Mouse (Mus musculus) forebrain, embryonic 11.5 days (tissue): ENCODE results near the gene Grin3a. TPM values are rescaled to one million over a fixed set of nuclear protein-coding genes. Genes with fewer than 3 reads are reported as not detected.

Experiments used
- ATAC-seq: fragments of 200-750 bp; cut with Nextera tagmentation; replicated peaks from 2 replicates; pipeline ENCODE4 v1.8.0; 2017; ENCODE audit warnings: moderate TSS enrichment; ENCODE audit not compliant: low FRiP score
- DNase-seq: peaks from one replicate; pipeline ENCODE4 v3.0.0-alpha.2; 2017; ENCODE audit warnings: low spot score
- H3K27ac ChIP-seq: fragments of 300-500 bp; sonication (generic); 2 replicates; pipeline ENCODE4 v1.5.1; 2014; ENCODE audit warnings: low read depth, low read length
- H3K27me3 ChIP-seq: fragments of 300-500 bp; sonication (generic); 2 replicates; pipeline ENCODE4 v1.6.1; 2014; ENCODE audit warnings: mild to moderate bottlenecking, low read length, mixed read lengths; ENCODE audit not compliant: control insufficient read depth, insufficient read depth
- H3K36me3 ChIP-seq: fragments of 300-500 bp; sonication (generic); 2 replicates; pipeline ENCODE4 v1.6.1; 2014; ENCODE audit warnings: mild to moderate bottlenecking, low read length, moderate library complexity, mixed read lengths; ENCODE audit not compliant: control insufficient read depth, insufficient read depth
- H3K4me1 ChIP-seq: fragments of 300-500 bp; sonication (generic); replicated peaks from 2 replicates; pipeline ENCODE4 v1.6.1; 2014; ENCODE audit warnings: low read length, mixed read lengths; ENCODE audit not compliant: control insufficient read depth, insufficient read depth
- H3K4me2 ChIP-seq: fragments of 300-500 bp; sonication (generic); 2 replicates; pipeline ENCODE4 v1.6.1; 2014; ENCODE audit warnings: low read depth, mild to moderate bottlenecking, low read length, moderate library complexity, mixed read lengths; ENCODE audit not compliant: severe bottlenecking
- H3K4me3 ChIP-seq: fragments of 300-500 bp; sonication (generic); 2 replicates; pipeline ENCODE4 v1.5.1; 2014; ENCODE audit warnings: low read depth, low read length
- H3K9ac ChIP-seq: fragments of 300-500 bp; sonication (generic); 2 replicates; pipeline ENCODE4 v1.6.1; 2014; ENCODE audit warnings: low read length
- H3K9me3 ChIP-seq: fragments of 300-500 bp; sonication (generic); 2 replicates; pipeline ENCODE4 v1.6.1; 2016; ENCODE audit warnings: low read length, mixed read lengths; ENCODE audit not compliant: control insufficient read depth
- WGBS: fragments of 180-500 bp; shearing (Covaris S2); extraction: QIAGEN DNeasy Blood & Tissue Kit; methylation state at CpG from one replicate; pipeline ENCODE4 v1.1.7; 2014; 5-methylcytosine and 5-hydroxymethylcytosine counted together
- polyA plus RNA-seq: library from polyadenylated mRNA; unstranded; fragments of >200 nt; fragmentation: Nextera tagmentation; extraction: Ambion mirVana; gene quantifications from 2 replicates; pipeline ENCODE4 v1.2.1, GENCODE M21; 2014

The Grin3a gene
- 0.41 and 0.80 TPM in 2 replicates for polyA plus RNA-seq

- ATAC-seq (peak; percentile 92), DNase-seq (peak; percentile 81)
- H3K9ac ChIP-seq: peak within 1 kb of the TSS; percentile 42
- H3K4me1 ChIP-seq: peaks cover 10% of the 10 kb centered on the region; the same call in 1 of the 2 replicates
- no peak within 1 kb of the TSS for H3K27ac ChIP-seq
- no peaks in the 10 kb centered on the region for H3K36me3 ChIP-seq
- H3K9me3 ChIP-seq: no peaks in the 10 kb centered on the region
- H3K4me2 ChIP-seq: peak within 1 kb of the TSS; percentile 87
- peaks cover 28% of the 10 kb centered on the region for H3K27me3 ChIP-seq
- under 1% methylated on average over 25 of the region's 25 CpGs for WGBS
- H3K4me3 ChIP-seq: peak within 1 kb of the TSS; percentile 50
Observed at GRCm38 (mm10) chr4:49845612-49845985, at the start of gene Grin3a. Gene Grin3a, minus strand, starts transcription at chr4:49845744.

- no peaks in the 10 kb centered on the region for H3K9me3 ChIP-seq
- peak; percentile 50 for DNase-seq
- H3K36me3 ChIP-seq: no peaks in the 10 kb centered on the region
- no peaks in the 10 kb centered on the region for H3K27me3 ChIP-seq
- peak; percentile 71 for ATAC-seq
- H3K4me3 ChIP-seq: no peak overlapping the region
- no peak overlapping the region for H3K27ac ChIP-seq
- WGBS: 33% methylated on average over 4 of the region's 4 CpGs
- H3K4me1 ChIP-seq: no peaks in the 10 kb centered on the region
- no peak overlapping the region for H3K9ac ChIP-seq
- H3K4me2 ChIP-seq: no peak overlapping the region
Observed at GRCm38 (mm10) chr4:49891835-49892301, 46.3 kb upstream of the Grin3a start.

- H3K4me1 ChIP-seq: no peaks in the 10 kb centered on the region
- DNase-seq (no peak), ATAC-seq (no peak)
- 90% methylated on average over 3 of the region's 3 CpGs for WGBS
- H3K4me2 ChIP-seq: no peak overlapping the region
- no peak overlapping the region for H3K4me3 ChIP-seq
- no peaks in the 10 kb centered on the region for H3K27me3 ChIP-seq
- no peak overlapping the region for H3K9ac ChIP-seq
- H3K9me3 ChIP-seq: no peaks in the 10 kb centered on the region
- no peak overlapping the region for H3K27ac ChIP-seq
- H3K36me3 ChIP-seq: no peaks in the 10 kb centered on the region
Observed at GRCm38 (mm10) chr4:49877084-49877483, 31.5 kb upstream of the Grin3a start.

GRCm38 (mm10) chr4:49860611-49861010 is 15.1 kb upstream of the Grin3a start:
- WGBS: 95% methylated on average over 2 of the region's 2 CpGs
- Histone ChIP-seq H3K9me3 (no peaks in the 10 kb centered on the region), H3K27me3 (no peaks in the 10 kb centered on the region), H3K36me3 (no peaks in the 10 kb centered on the region), H3K4me2 (no peak overlapping the region), H3K9ac (no peak overlapping the region), H3K4me3 (no peak overlapping the region), H3K27ac (no peak overlapping the region), H3K4me1 (no peaks in the 10 kb centered on the region)
- ATAC-seq: no peak
- DNase-seq: no peak

- 1% methylated on average over 60 of the region's 63 CpGs for WGBS
- Histone ChIP-seq H3K4me3 (peak overlapping the region; percentile 50), H3K4me1 (peaks cover 10% of the 10 kb centered on the region; the same call in 1 of the 2 replicates), H3K9me3 (no peaks in the 10 kb centered on the region), H3K9ac (peak overlapping the region; percentile 42), H3K4me2 (peak overlapping the region; percentile 87), H3K27me3 (peaks cover 28% of the 10 kb centered on the region), H3K36me3 (no peaks in the 10 kb centered on the region), H3K27ac (no peak overlapping the region)
- DNase-seq (peak; percentile 69), ATAC-seq (peak; percentile 59)
Observed at GRCm38 (mm10) chr4:49844828-49845611, 524 bp downstream of the Grin3a start.

GRCm38 (mm10) chr4:49844274-49844827 is 1.2 kb downstream of the Grin3a start:
- Histone ChIP-seq H3K9ac (peak overlapping the region; percentile 42; the same call in 1 of the 2 replicates), H3K27me3 (peaks cover 28% of the 10 kb centered on the region)

GRCm38 (mm10) chr4:49843787-49844186 is 1.8 kb downstream of the Grin3a start:
- no peak overlapping the region for H3K9ac ChIP-seq
- no peak for ATAC-seq
- H3K4me3 ChIP-seq: no peak overlapping the region
- H3K4me1 ChIP-seq: peaks cover 10% of the 10 kb centered on the region; the same call in 1 of the 2 replicates
- 17% methylated on average over 6 of the region's 6 CpGs for WGBS
- no peaks in the 10 kb centered on the region for H3K36me3 ChIP-seq
- DNase-seq: no peak
- no peak overlapping the region for H3K27ac ChIP-seq
- H3K27me3 ChIP-seq: peaks cover 28% of the 10 kb centered on the region
- H3K4me2 ChIP-seq: no peak overlapping the region
- no peaks in the 10 kb centered on the region for H3K9me3 ChIP-seq

More at GRCm38 (mm10) chr4:49844274-49844827, 1.2 kb downstream of the Grin3a start:
- peak; percentile 53; the same call in 1 of the 2 replicates for ATAC-seq
- Histone ChIP-seq H3K36me3 (no peaks in the 10 kb centered on the region), H3K4me2 (peak overlapping the region; percentile 87), H3K4me1 (peaks cover 10% of the 10 kb centered on the region; the same call in 1 of the 2 replicates), H3K4me3 (peak overlapping the region; percentile 50), H3K27ac (no peak overlapping the region), H3K9me3 (no peaks in the 10 kb centered on the region)
- 2% methylated on average over 32 of the region's 33 CpGs for WGBS
- DNase-seq: peak; percentile 55

- Histone ChIP-seq H3K27ac (no peak overlapping the region), H3K4me2 (no peak overlapping the region), H3K36me3 (no peaks in the 10 kb centered on the region), H3K9ac (no peak overlapping the region), H3K4me1 (no peaks in the 10 kb centered on the region), H3K27me3 (no peaks in the 10 kb centered on the region), H3K9me3 (no peaks in the 10 kb centered on the region), H3K4me3 (no peak overlapping the region)
- ATAC-seq (no peak), DNase-seq (no peak)
Observed at GRCm38 (mm10) chr4:49832035-49832434, 13.5 kb downstream of the Grin3a start.
